Mouse (Mus musculus) lung, postnatal 0 days (tissue): ENCODE measurements around the gene Mcu.

Experiments
- CTCF ChIP-seq: IDR thresholded peaks from 2 replicates; pipeline ENCODE4 v1.5.1; 2016; ENCODE audit warnings: antibody characterized with exemption, mild to moderate bottlenecking
- EP300 ChIP-seq: IDR thresholded peaks from 2 replicates; pipeline ENCODE4 v1.6.1; 2016; ENCODE audit warnings: antibody characterized with exemption, mild to moderate bottlenecking, control low read depth

- peak; percentile 25 for TF ChIP-seq CTCF
- no peak for TF ChIP-seq EP300
These were observed 202.8 kb downstream of the Mcu start for GRCm38 (mm10) chr10:59413711-59414110.
